Mouse (Mus musculus) thymus, adult 2 months (tissue): ENCODE results near the gene Lhpp.

Experiments used
- CTCF ChIP-seq: fragments of 200-500 bp; IDR thresholded peaks from 2 replicates; pipeline ENCODE4 v1.5.1; 2012; ENCODE audit warnings: mild to moderate bottlenecking, control low read depth, low read length, moderate library complexity, borderline replicate concordance; ENCODE audit not compliant: control insufficient read depth, poor library complexity, insufficient read depth; ENCODE audit errors: extremely low read depth
- POLR2A ChIP-seq: fragments of 200-500 bp; IDR thresholded peaks from 2 replicates; pipeline ENCODE4 v1.6.1; 2012; ENCODE audit warnings: mild to moderate bottlenecking, low read length, control low read depth, moderate library complexity; ENCODE audit not compliant: control insufficient read depth, poor library complexity, insufficient read depth; ENCODE audit errors: extremely low read depth

DNA sequence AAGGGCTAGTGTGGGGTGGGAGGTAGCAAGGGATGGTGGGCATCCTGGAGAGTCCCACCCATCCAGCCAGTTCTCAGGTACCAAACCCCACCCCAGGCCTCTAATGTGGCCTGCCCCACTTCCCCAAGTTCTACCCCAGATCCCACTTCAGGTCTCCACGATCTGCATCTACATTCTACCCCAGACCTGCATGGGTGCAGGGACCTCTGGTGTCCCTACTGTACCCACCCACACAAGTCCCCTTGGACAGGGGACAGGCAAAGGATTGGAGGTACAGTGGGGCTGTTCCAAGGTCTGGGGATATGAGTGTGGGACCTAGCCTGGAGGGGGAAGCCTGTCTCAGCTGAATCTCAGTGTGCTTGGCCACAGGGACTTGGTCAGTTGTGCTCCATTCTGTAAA, 71.4 kb downstream of the Lhpp start:
- TF ChIP-seq POLR2A = no peak
- TF ChIP-seq CTCF = no peak
